Mouse (Mus musculus): ENCODE results near the gene Plcxd1.
A peak's percentile ranks its signal among the peaks of the same experiment; 100 is the strongest.
"Not testable (repeated sequence)": the region's sequence is repeated elsewhere in the genome, so short reads cannot be mapped to it uniquely, and the experiment has no call there.

The Plcxd1 gene

GRCm38 (mm10) chr5:110099656-110100580, at the start of gene Plcxd1:
Gene Plcxd1, plus strand, starts transcription at chr5:110099969.
- DNase-seq (ENCODE audit: low read depth, low spot score), result no peak

GRCm38 (mm10) chr5:110057637-110058408, 41.9 kb upstream of the Plcxd1 start:
- DNase-seq (ENCODE audit: low read depth, low spot score), result peak; percentile 43

- DNase-seq (ENCODE audit: low read depth, low spot score), result not testable (repeated sequence)
Measured at GRCm38 (mm10) chr5:110072413-110072812, 27.4 kb upstream of the Plcxd1 start, which contains the start of gene Gm17655. Gene Gm17655, minus strand, starts transcription at chr5:110072513.

- DNase-seq (ENCODE audit: low read depth, low spot score), result no peak
Measured at GRCm38 (mm10) chr5:110082961-110083360, 16.8 kb upstream of the Plcxd1 start.

- no peak for DNase-seq (ENCODE audit: low read depth, low spot score)
Measured at GRCm38 (mm10) chr5:110086161-110086866, 13.5 kb upstream of the Plcxd1 start.

GRCm38 (mm10) chr5:110091546-110091945, 8.2 kb upstream of the Plcxd1 start:
- no peak for DNase-seq (ENCODE audit: low read depth, low spot score)

GRCm38 (mm10) chr5:110094030-110094846, 5.5 kb upstream of the Plcxd1 start, which contains the start of gene Gm35315:
Gene Gm35315, minus strand, starts transcription at chr5:110094420.
- DNase-seq (ENCODE audit: low read depth, low spot score), result peak; percentile 66

- no peak for DNase-seq (ENCODE audit: low read depth, low spot score)
Measured at GRCm38 (mm10) chr5:110094847-110095213, 4.9 kb upstream of the Plcxd1 start.

- no peak for DNase-seq (ENCODE audit: low read depth, low spot score)
Measured at GRCm38 (mm10) chr5:110098991-110099477, 735 bp upstream of the Plcxd1 start.

GRCm38 (mm10) chr5:110100921-110101631, 1.3 kb downstream of the Plcxd1 start:
- DNase-seq (ENCODE audit: low read depth, low spot score), result no peak

- DNase-seq (ENCODE audit: low read depth, low spot score), result no peak
Measured at GRCm38 (mm10) chr5:110101716-110102347, 2.1 kb downstream of the Plcxd1 start.

GRCm38 (mm10) chr5:110102429-110102828, 2.7 kb downstream of the Plcxd1 start:
- no peak for DNase-seq (ENCODE audit: low read depth, low spot score)

- DNase-seq (ENCODE audit: low read depth, low spot score), result no peak
Measured at GRCm38 (mm10) chr5:110102853-110103625, 3.3 kb downstream of the Plcxd1 start.

- DNase-seq (ENCODE audit: low read depth, low spot score), result no peak
Measured at GRCm38 (mm10) chr5:110103901-110104615, 4.3 kb downstream of the Plcxd1 start.

GRCm38 (mm10) chr5:110104616-110105380, 5.0 kb downstream of the Plcxd1 start:
- DNase-seq (ENCODE audit: low read depth, low spot score), result no peak

- DNase-seq (ENCODE audit: low read depth, low spot score), result no peak
Measured at GRCm38 (mm10) chr5:110106140-110106871, 6.5 kb downstream of the Plcxd1 start.

All from retina, postnatal 7 days (tissue).